Mouse (Mus musculus) left cerebral cortex, postnatal 25 days (tissue): ENCODE measurements around the gene Foxn3. TPM values are rescaled to one million over a fixed set of nuclear protein-coding genes. Genes with fewer than 3 reads are reported as not detected.

Experiments used
- DNase-seq, 2 experiments: peaks; one replicate each; pipeline ENCODE4 v3.0.0; 2022; ENCODE audit warnings: low spot score in 2 of 2, mixed read lengths in 1 of 2
- intact Hi-C: fragments of 180-260 bp; cut with DNase I; formaldehyde crosslinking; loops from one replicate; pipeline ENCODE4 v1.15.1; 2025
- total RNA-seq, 2 experiments: library from RNA; stranded (reverse); gene quantifications; 2 replicates each; pipeline ENCODE4 v1.2.3; 2021

Foxn3 gene
- total RNA-seq, 2 experiments from 2014 or later: 49.3 to 52.8 TPM

- no peak for DNase-seq
- intact Hi-C loops: no loop called here
Measured at GRCm38 (mm10) chr12:99373584-99373983, 189.8 kb downstream of the Foxn3 start.

GRCm38 (mm10) chr12:99371500-99371899 is 191.9 kb downstream of the Foxn3 start:
- intact Hi-C loops: no loop called here
- DNase-seq: no peak

GRCm38 (mm10) chr12:99368251-99368650 is 195.1 kb downstream of the Foxn3 start:
- intact Hi-C loops: no loop called here
- no peak for DNase-seq

- DNase-seq: no peak
- intact Hi-C loops: no loop called here
Measured at GRCm38 (mm10) chr12:99365999-99366398, 197.4 kb downstream of the Foxn3 start.

GRCm38 (mm10) chr12:99364201-99364600 is 199.2 kb downstream of the Foxn3 start:
- DNase-seq: no peak
- intact Hi-C loops: no loop called here

- intact Hi-C loops: no loop called here
- DNase-seq: no peak
Measured at GRCm38 (mm10) chr12:99363024-99363423, 200.4 kb downstream of the Foxn3 start.

- no peak for DNase-seq
- intact Hi-C loops: no loop called here
Measured at GRCm38 (mm10) chr12:99361752-99362132, 201.6 kb downstream of the Foxn3 start.

- peak in 1 of 2 experiments; percentile 47 for DNase-seq
Measured at GRCm38 (mm10) chr12:99360958-99361751, 202.2 kb downstream of the Foxn3 start.

GRCm38 (mm10) chr12:99358698-99359097 is 204.7 kb downstream of the Foxn3 start:
- intact Hi-C loops: no loop called here
- DNase-seq: no peak

More at GRCm38 (mm10) chr12:99360958-99361751, 202.2 kb downstream of the Foxn3 start:
- intact Hi-C loops: no loop called here

GRCm38 (mm10) chr12:99356660-99357059 is 206.7 kb downstream of the Foxn3 start:
- DNase-seq: no peak
- intact Hi-C loops: no loop called here

- intact Hi-C loops: no loop called here
- DNase-seq: no peak
Measured at GRCm38 (mm10) chr12:99353692-99354091, 209.7 kb downstream of the Foxn3 start.

- DNase-seq: no peak
- intact Hi-C loops: no loop called here
Measured at GRCm38 (mm10) chr12:99352583-99352982, 210.8 kb downstream of the Foxn3 start.

GRCm38 (mm10) chr12:99352136-99352535 is 211.2 kb downstream of the Foxn3 start:
- no peak for DNase-seq
- intact Hi-C loops: no loop called here

GRCm38 (mm10) chr12:99351731-99352130 is 211.7 kb downstream of the Foxn3 start:
- no peak for DNase-seq
- intact Hi-C loops: no loop called here

GRCm38 (mm10) chr12:99349650-99349997 is 213.8 kb downstream of the Foxn3 start:
- intact Hi-C loops: no loop called here
- DNase-seq: no peak

- intact Hi-C loops: no loop called here
- no peak for DNase-seq
Measured at GRCm38 (mm10) chr12:99348940-99349649, 214.3 kb downstream of the Foxn3 start.

GRCm38 (mm10) chr12:99347512-99347911 is 215.9 kb downstream of the Foxn3 start:
- DNase-seq: no peak
- intact Hi-C loops: no loop called here

GRCm38 (mm10) chr12:99346982-99347381 is 216.4 kb downstream of the Foxn3 start:
- intact Hi-C loops: no loop called here
- no peak for DNase-seq

GRCm38 (mm10) chr12:99345323-99345722 is 218.1 kb downstream of the Foxn3 start:
- intact Hi-C loops: no loop called here
- no peak for DNase-seq

- intact Hi-C loops: no loop called here
- DNase-seq: no peak
Measured at GRCm38 (mm10) chr12:99343378-99343777, 220.0 kb downstream of the Foxn3 start.

- intact Hi-C loops: no loop called here
- DNase-seq: no peak
Measured at GRCm38 (mm10) chr12:99342160-99342559, 221.2 kb downstream of the Foxn3 start.
